Mouse (Mus musculus): ENCODE measurements around the gene Fbxl17. TPM values are rescaled to one million over a fixed set of nuclear protein-coding genes. Genes with fewer than 3 reads are reported as not detected.

Gene Fbxl17
- total and polyA plus RNA-seq, 3 experiments = 7.8 to 25.9 (median 25.5) TPM

DNA sequence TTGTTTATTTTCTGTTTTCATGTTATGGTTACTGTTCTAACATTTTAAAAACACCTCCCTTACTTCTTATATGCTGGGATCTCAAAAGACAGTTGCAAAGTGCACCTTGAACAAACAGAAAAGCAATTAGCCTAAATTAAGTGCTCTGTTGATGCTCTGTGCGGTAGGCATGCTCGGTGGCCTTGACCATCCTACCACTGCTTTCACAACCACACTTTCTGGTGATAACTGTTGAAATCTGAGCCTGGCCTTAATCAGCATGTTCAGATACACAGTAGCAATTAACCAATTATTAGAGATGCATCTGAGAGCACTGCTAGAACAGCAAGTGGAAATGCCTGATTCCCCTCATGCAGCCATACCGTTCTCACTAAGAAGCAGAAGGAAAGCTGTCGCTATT lies 156.7 kb downstream of the Fbxl17 start:
- WGBS = 90% methylated on average over 4 of the region's 4 CpGs
- Histone ChIP-seq H3K4me1 (ENCODE audit: control insufficient read depth, insufficient read depth, low read length) (no peaks in the 10 kb centered on the region), H3K4me3 (no peak overlapping the region), H3K36me3 (ENCODE audit: control insufficient read depth, insufficient read depth, low read length) (no peaks in the 10 kb centered on the region), H3K9ac (ENCODE audit: low read depth, low read length) (no peak overlapping the region), H3K79me2 (replicated peaks; ENCODE audit: control insufficient read depth, insufficient read depth, low read length) (no peaks in the 10 kb centered on the region), H3K27ac (no peak overlapping the region), H3K27me3 (ENCODE audit: control insufficient read depth, insufficient read depth, low read length) (no peaks in the 10 kb centered on the region)
- no peak for TF ChIP-seq POLR2A (IDR thresholded peaks at IDR 0.05; ENCODE audit: insufficient read depth, low read depth, low read length)
- no peak for TF ChIP-seq CTCF (IDR thresholded peaks at IDR 0.05)
- no peak for TF ChIP-seq EP300 (IDR thresholded peaks at IDR 0.05; ENCODE audit: insufficient read depth, low read depth, low read length)
- no peak for DNase-seq
- intact Hi-C loops (cut with DNase I) = no loop called here

GRCm38 (mm10) chr17:63342440-63342839 lies 157.4 kb downstream of the Fbxl17 start:
- H3K36me3 ChIP-seq (ENCODE audit: control insufficient read depth, insufficient read depth, low read length) = no peaks in the 10 kb centered on the region
- H3K9ac ChIP-seq (ENCODE audit: low read depth, low read length) = no peak overlapping the region
- H3K4me1 ChIP-seq (ENCODE audit: control insufficient read depth, insufficient read depth, low read length) = peaks cover 1% of the 10 kb centered on the region; the same call in 1 of the 2 replicates
- no peak overlapping the region for H3K4me3 ChIP-seq
- no peaks in the 10 kb centered on the region for H3K27me3 ChIP-seq (ENCODE audit: control insufficient read depth, insufficient read depth, low read length)
- H3K27ac ChIP-seq = no peak overlapping the region
- H3K79me2 ChIP-seq (replicated peaks; ENCODE audit: control insufficient read depth, insufficient read depth, low read length) = no peaks in the 10 kb centered on the region
- WGBS = 86% methylated on average over 11 of the region's 11 CpGs
- no peak for DNase-seq
- TF ChIP-seq EP300 (IDR thresholded peaks at IDR 0.05; ENCODE audit: insufficient read depth, low read depth, low read length) (no peak), POLR2A (IDR thresholded peaks at IDR 0.05; ENCODE audit: insufficient read depth, low read depth, low read length) (no peak), CTCF (IDR thresholded peaks at IDR 0.05) (no peak)
- intact Hi-C loops (cut with DNase I) = no loop called here

DNA sequence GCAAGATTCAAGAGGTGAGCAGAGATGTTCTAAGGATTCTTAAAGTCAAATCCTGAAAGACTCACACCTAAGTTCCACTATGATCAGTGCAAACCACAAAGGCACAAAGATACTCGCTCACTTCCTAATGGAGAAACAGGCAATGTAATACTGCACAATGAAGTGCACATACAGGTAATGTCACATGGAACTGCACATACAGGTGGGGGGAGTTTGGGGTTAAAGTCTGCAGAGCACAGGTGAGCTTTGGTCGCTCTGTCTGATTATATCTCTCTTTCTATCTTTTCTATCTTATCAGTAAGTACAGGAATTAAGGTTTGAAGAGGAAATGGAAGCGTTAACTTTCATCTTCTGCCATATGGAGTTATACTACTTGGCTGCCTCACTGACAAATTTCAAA lies 158.6 kb downstream of the Fbxl17 start:
- Histone ChIP-seq H3K4me1 (ENCODE audit: control insufficient read depth, insufficient read depth, low read length) (peaks cover 3% of the 10 kb centered on the region; the same call in 1 of the 2 replicates), H3K4me3 (no peak overlapping the region), H3K36me3 (ENCODE audit: control insufficient read depth, insufficient read depth, low read length) (no peaks in the 10 kb centered on the region), H3K27me3 (ENCODE audit: control insufficient read depth, insufficient read depth, low read length) (no peaks in the 10 kb centered on the region), H3K27ac (no peak overlapping the region), H3K9ac (ENCODE audit: low read depth, low read length) (no peak overlapping the region), H3K79me2 (replicated peaks; ENCODE audit: control insufficient read depth, insufficient read depth, low read length) (no peaks in the 10 kb centered on the region)
- DNase-seq = no peak
- intact Hi-C loops (cut with DNase I) = no loop called here
- TF ChIP-seq POLR2A (IDR thresholded peaks at IDR 0.05; ENCODE audit: insufficient read depth, low read depth, low read length) (no peak), CTCF (IDR thresholded peaks at IDR 0.05) (no peak), EP300 (IDR thresholded peaks at IDR 0.05; ENCODE audit: insufficient read depth, low read depth, low read length) (no peak)
- 80% methylated on average over 3 of the region's 3 CpGs for WGBS

GRCm38 (mm10) chr17:63328888-63329287 lies 170.9 kb downstream of the Fbxl17 start:
- no peak for DNase-seq
- Histone ChIP-seq H3K79me2 (replicated peaks; ENCODE audit: control insufficient read depth, insufficient read depth, low read length) (no peaks in the 10 kb centered on the region), H3K36me3 (ENCODE audit: control insufficient read depth, insufficient read depth, low read length) (peaks cover 3% of the 10 kb centered on the region), H3K4me3 (no peak overlapping the region), H3K4me1 (ENCODE audit: control insufficient read depth, insufficient read depth, low read length) (no peaks in the 10 kb centered on the region; the same call in 1 of the 2 replicates), H3K27ac (no peak overlapping the region), H3K27me3 (ENCODE audit: control insufficient read depth, insufficient read depth, low read length) (no peaks in the 10 kb centered on the region), H3K9ac (ENCODE audit: low read depth, low read length) (no peak overlapping the region)
- no peak for TF ChIP-seq EP300 (IDR thresholded peaks at IDR 0.05; ENCODE audit: insufficient read depth, low read depth, low read length)
- no peak for TF ChIP-seq CTCF (IDR thresholded peaks at IDR 0.05)
- TF ChIP-seq POLR2A (IDR thresholded peaks at IDR 0.05; ENCODE audit: insufficient read depth, low read depth, low read length) = no peak
- WGBS = 47% methylated on average over 2 of the region's 2 CpGs
- intact Hi-C loops (cut with DNase I) = no loop called here

GRCm38 (mm10) chr17:63326227-63326626 lies 173.6 kb downstream of the Fbxl17 start:
- H3K79me2 ChIP-seq (replicated peaks; ENCODE audit: control insufficient read depth, insufficient read depth, low read length) = no peaks in the 10 kb centered on the region
- H3K4me1 ChIP-seq (ENCODE audit: control insufficient read depth, insufficient read depth, low read length) = no peaks in the 10 kb centered on the region; the same call in 1 of the 2 replicates
- no peak overlapping the region for H3K4me3 ChIP-seq
- H3K36me3 ChIP-seq (ENCODE audit: control insufficient read depth, insufficient read depth, low read length) = peaks cover 3% of the 10 kb centered on the region
- no peak overlapping the region for H3K27ac ChIP-seq
- WGBS = 78% methylated on average over 5 of the region's 5 CpGs
- no peak for TF ChIP-seq EP300 (IDR thresholded peaks at IDR 0.05; ENCODE audit: insufficient read depth, low read depth, low read length)
- no peak for TF ChIP-seq CTCF (IDR thresholded peaks at IDR 0.05)
- TF ChIP-seq POLR2A (IDR thresholded peaks at IDR 0.05; ENCODE audit: insufficient read depth, low read depth, low read length) = no peak
- DNase-seq = no peak
- H3K27me3 ChIP-seq (ENCODE audit: control insufficient read depth, insufficient read depth, low read length) = no peaks in the 10 kb centered on the region
- intact Hi-C loops (cut with DNase I) = no loop called here
- H3K9ac ChIP-seq (ENCODE audit: low read depth, low read length) = no peak overlapping the region

DNA sequence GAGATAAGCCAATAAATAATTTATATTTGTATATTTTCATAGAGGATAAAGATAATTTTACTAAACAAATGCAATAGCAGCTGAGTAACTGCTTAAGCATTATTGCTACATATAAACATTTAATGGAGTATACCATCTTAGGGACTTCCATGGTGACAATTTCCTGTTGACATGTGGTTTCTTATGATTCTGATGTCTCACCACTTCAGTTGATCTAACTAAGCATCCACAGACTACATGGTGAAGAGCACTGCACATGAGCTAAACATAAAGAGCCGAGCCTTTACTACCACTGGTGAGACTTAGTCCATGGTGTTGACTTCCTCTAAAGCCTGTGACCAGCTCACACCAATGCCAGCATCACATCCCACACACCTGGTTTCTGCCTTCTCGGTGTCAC lies 175.1 kb downstream of the Fbxl17 start:
- TF ChIP-seq POLR2A (IDR thresholded peaks at IDR 0.05; ENCODE audit: insufficient read depth, low read depth, low read length) = no peak
- TF ChIP-seq EP300 (IDR thresholded peaks at IDR 0.05; ENCODE audit: insufficient read depth, low read depth, low read length) = no peak
- intact Hi-C loops (cut with DNase I) = loop anchor here (1.0 kb wide), 2 partner anchors 90 to 144 kb away; no protein-coding TSS in a partner anchor
- Histone ChIP-seq H3K79me2 (replicated peaks; ENCODE audit: control insufficient read depth, insufficient read depth, low read length) (no peaks in the 10 kb centered on the region), H3K27me3 (ENCODE audit: control insufficient read depth, insufficient read depth, low read length) (no peaks in the 10 kb centered on the region), H3K4me1 (ENCODE audit: control insufficient read depth, insufficient read depth, low read length) (no peaks in the 10 kb centered on the region; the same call in 1 of the 2 replicates), H3K9ac (ENCODE audit: low read depth, low read length) (no peak overlapping the region), H3K27ac (no peak overlapping the region), H3K4me3 (no peak overlapping the region), H3K36me3 (ENCODE audit: control insufficient read depth, insufficient read depth, low read length) (peaks cover 3% of the 10 kb centered on the region)
- no peak for DNase-seq
- 83% methylated on average over 2 of the region's 2 CpGs for WGBS
